Mouse (Mus musculus) lung, embryonic 15.5 days (tissue): ENCODE results near the gene Dusp1. TPM values are rescaled to one million over a fixed set of nuclear protein-coding genes. Genes with fewer than 3 reads are reported as not detected.
A peak's percentile ranks its signal among the peaks of the same experiment; 100 is the strongest.

Experiments
- ATAC-seq: fragments of 200-750 bp; cut with Nextera tagmentation; 2 replicates; pipeline ENCODE4 v1.8.0; 2017; ENCODE audit warnings: moderate number of reproducible peaks, borderline replicate concordance; ENCODE audit not compliant: low FRiP score, low TSS enrichment; ENCODE audit errors: extremely low read depth
- H3K27ac ChIP-seq: fragments of 300-500 bp; sonication (generic); 2 replicates; pipeline ENCODE4 v1.5.1; 2015; ENCODE audit warnings: moderate library complexity, mild to moderate bottlenecking, inconsistent platforms
- H3K27me3 ChIP-seq: fragments of 300-500 bp; sonication (generic); 2 replicates; pipeline ENCODE4 v1.6.1; 2015; ENCODE audit warnings: inconsistent platforms
- H3K36me3 ChIP-seq: fragments of 300-500 bp; sonication (generic); 2 replicates; pipeline ENCODE4 v1.6.1; 2015; ENCODE audit warnings: inconsistent platforms
- H3K4me1 ChIP-seq: fragments of 300-500 bp; sonication (generic); 2 replicates; pipeline ENCODE4 v1.6.1; 2015; ENCODE audit warnings: inconsistent platforms
- H3K4me2 ChIP-seq: fragments of 300-500 bp; sonication (generic); 2 replicates; pipeline ENCODE4 v1.6.1; 2015; ENCODE audit warnings: inconsistent platforms, mild to moderate bottlenecking, moderate library complexity
- H3K4me3 ChIP-seq: fragments of 300-500 bp; sonication (generic); 2 replicates; pipeline ENCODE4 v1.5.1; 2015; ENCODE audit warnings: mild to moderate bottlenecking, inconsistent platforms
- H3K9ac ChIP-seq: fragments of 300-500 bp; sonication (generic); 2 replicates; pipeline ENCODE4 v1.6.1; 2015; ENCODE audit warnings: inconsistent platforms
- H3K9me3 ChIP-seq: fragments of 300-500 bp; sonication (generic); 2 replicates; pipeline ENCODE4 v1.6.1; 2016; ENCODE audit warnings: inconsistent platforms
- WGBS: fragments of 180-500 bp; shearing (Covaris S2); methylation state at CpG from one replicate; pipeline ENCODE4 v1.1.7; 2015; 5-methylcytosine and 5-hydroxymethylcytosine counted together
- polyA plus RNA-seq: library from polyadenylated mRNA; unstranded; fragments of >200 nt; fragmentation: Nextera tagmentation; extraction: Ambion mirVana; gene quantifications from 2 replicates; pipeline ENCODE4 v1.2.1, GENCODE M21; 2015

Dusp1 gene
- polyA plus RNA-seq, 1 experiment from 2014 or later = 25.9 TPM

DNA sequence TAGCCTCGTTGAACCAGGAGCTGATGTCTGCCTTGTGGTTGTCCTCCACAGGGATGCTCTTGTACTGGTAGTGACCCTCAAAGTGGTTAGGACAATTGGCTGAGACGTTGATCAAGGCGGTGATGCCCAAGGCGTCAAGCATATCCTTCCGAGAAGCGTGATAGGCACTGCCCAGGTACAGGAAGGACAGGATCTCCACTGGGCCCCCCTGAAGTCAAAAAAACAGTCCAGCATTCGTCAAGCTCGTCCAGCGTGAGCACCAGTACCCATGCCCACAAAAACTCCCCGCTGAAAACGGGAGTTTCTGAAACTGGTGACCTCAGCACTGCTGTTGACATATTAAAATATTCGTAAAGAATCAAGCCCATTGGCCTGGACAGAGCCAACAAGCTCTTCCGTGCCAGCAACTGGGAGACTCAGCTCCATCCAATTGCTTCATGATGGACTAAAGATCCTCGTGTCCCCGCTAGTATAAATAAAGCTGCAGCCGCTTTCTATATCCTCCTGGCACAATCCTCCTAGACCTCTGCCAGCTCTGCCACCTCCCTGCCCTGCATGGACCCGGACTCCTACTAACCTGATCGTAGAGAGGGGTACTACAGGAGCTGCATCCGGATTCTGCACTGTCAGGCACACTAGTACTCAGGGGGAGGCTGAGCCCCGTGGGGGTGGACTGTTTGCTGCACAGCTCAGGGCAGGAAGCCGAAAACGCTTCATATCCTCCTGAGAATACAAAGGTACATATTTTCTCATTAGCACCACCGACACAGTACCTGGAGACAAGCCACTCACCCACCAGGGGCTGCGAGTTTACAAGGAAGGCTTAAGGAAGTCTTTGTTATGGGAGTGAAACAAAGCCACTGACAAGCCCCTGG is 54.7 kb downstream of the Dusp1 start:
- no peaks in the 10 kb centered on the region for H3K27me3 ChIP-seq
- no peak; the same call in 1 of the 2 replicates for ATAC-seq
- H3K27ac ChIP-seq = peak overlapping the region; percentile 98
- 8% methylated on average over 24 of the region's 24 CpGs for WGBS
- H3K4me2 ChIP-seq = peak overlapping the region; percentile 88
- peak overlapping the region; percentile 81 for H3K9ac ChIP-seq
- peak overlapping the region; percentile 62 for H3K4me3 ChIP-seq
- H3K9me3 ChIP-seq = no peaks in the 10 kb centered on the region
- peaks cover 77% of the 10 kb centered on the region for H3K4me1 ChIP-seq
- 0 out of 2 replicates have a peak, but pooled peaks cover 3% of the 10 kb centered on the region for H3K36me3 ChIP-seq

DNA sequence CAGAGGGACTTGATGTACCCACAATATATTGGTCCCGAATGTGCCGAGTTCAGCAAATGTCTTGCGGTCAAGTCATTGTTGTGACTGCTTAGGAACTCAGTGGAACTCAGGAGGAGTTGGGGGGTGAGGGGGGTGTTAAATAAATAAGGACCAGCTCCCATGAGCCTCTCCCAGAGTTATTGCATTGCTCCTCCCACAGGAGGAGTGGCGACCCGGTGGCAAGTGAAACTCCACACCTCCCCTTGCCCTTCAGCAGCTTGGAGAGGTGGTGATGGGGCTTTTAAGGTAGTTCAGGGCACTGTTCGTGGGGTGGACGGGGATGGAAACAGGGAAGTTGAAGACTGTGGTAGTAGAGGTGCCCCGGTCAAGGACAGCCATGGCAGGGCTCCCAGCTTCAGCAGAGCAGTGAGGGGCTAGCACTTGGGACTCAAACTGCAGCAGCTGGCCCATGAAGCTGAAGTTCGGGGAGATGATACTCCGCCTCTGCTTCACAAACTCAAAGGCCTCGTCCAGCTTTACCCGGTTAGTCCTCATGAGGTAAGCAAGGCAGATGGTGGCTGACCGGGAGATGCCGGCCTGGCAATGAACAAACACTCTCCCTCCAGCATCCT is 55.8 kb downstream of the Dusp1 start:
- peaks cover 71% of the 10 kb centered on the region for H3K4me1 ChIP-seq
- peak overlapping the region; percentile 34; the same call in 1 of the 2 replicates for H3K27ac ChIP-seq
- H3K9ac ChIP-seq = peak overlapping the region; percentile 81
- H3K9me3 ChIP-seq = no peaks in the 10 kb centered on the region
- no peak for ATAC-seq
- H3K4me2 ChIP-seq = peak overlapping the region; percentile 88
- H3K27me3 ChIP-seq = no peaks in the 10 kb centered on the region
- 59% methylated on average over 14 of the region's 14 CpGs for WGBS
- 0 out of 2 replicates have a peak, but pooled peaks cover 3% of the 10 kb centered on the region for H3K36me3 ChIP-seq
- peak overlapping the region; percentile 62 for H3K4me3 ChIP-seq

DNA sequence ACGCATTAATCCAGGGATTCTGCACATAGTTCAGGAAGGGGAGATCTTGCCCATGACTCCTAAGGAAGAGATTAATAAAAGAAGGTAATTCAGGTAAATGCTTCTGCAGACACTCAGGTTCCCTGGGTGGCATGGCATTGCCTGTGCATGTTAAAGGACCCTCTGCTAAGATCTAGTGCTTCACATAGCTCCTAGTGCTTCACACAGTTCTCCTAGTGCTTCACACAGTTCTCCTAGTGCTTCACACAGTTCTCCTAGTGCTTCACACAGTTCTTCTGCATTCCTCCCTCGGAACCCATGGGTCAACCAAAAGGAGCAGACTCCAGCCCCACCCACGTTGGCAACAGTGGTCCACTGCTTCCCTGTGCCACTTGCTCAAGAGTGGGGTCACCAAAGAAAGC is 56.7 kb downstream of the Dusp1 start:
- peaks cover 65% of the 10 kb centered on the region for H3K4me1 ChIP-seq
- H3K4me3 ChIP-seq = peak overlapping the region; percentile 4; the same call in 1 of the 2 replicates
- H3K9ac ChIP-seq = 0 out of 2 replicates have a peak overlapping the region, but pooled peaks have one; percentile 2
- peak overlapping the region; percentile 88; the same call in 1 of the 2 replicates for H3K4me2 ChIP-seq
- no peak for ATAC-seq
- WGBS = 40% methylated on average over 3 of the region's 3 CpGs
- H3K9me3 ChIP-seq = no peaks in the 10 kb centered on the region
- 0 out of 2 replicates have a peak, but pooled peaks cover 3% of the 10 kb centered on the region for H3K36me3 ChIP-seq
- H3K27ac ChIP-seq = peak overlapping the region; percentile 95
- no peaks in the 10 kb centered on the region for H3K27me3 ChIP-seq

DNA sequence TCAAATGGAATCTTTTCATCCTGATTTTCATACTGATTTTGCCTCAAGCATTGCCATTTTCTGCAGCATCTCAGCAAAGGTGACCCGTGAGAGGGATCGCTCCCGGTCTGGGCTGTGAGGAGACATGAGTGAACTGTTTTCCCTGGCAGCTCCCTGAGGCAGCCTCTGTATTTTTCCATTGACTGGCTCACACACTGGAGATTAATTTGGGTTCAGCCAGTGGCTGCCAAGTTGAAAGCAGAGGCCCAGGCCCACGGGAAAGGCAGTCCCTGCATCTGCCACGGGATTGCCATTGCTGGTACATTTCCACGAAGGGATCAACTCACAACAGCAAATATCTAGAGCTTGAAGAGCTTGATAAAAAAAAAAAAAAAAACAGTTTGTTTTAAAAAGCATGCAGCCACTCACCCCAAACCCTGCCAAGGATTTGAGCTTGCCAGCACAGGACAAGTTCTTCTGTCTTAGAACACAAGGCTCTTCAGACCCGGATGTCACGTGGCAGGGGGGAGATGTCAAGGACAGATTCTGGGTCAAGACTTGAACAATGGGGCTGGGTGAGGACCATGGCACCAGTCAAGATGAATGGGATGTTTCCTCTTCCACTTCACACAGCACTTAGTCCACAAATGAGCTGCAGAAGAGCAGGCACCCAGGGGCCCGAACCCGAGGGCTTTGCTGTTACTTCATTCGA is 57.8 kb downstream of the Dusp1 start:
- WGBS = 8% methylated on average over 11 of the region's 11 CpGs
- H3K27ac ChIP-seq = peak overlapping the region; percentile 95
- no peaks in the 10 kb centered on the region for H3K9me3 ChIP-seq
- ATAC-seq = peak; percentile 7; the same call in 1 of the 2 replicates
- no peak overlapping the region; the same call in 1 of the 2 replicates for H3K9ac ChIP-seq
- peak overlapping the region; percentile 88 for H3K4me2 ChIP-seq
- H3K4me3 ChIP-seq = peak overlapping the region; percentile 2; the same call in 1 of the 2 replicates
- 0 out of 2 replicates have a peak, but pooled peaks cover 3% of the 10 kb centered on the region for H3K36me3 ChIP-seq
- no peaks in the 10 kb centered on the region for H3K27me3 ChIP-seq
- peaks cover 55% of the 10 kb centered on the region for H3K4me1 ChIP-seq

DNA sequence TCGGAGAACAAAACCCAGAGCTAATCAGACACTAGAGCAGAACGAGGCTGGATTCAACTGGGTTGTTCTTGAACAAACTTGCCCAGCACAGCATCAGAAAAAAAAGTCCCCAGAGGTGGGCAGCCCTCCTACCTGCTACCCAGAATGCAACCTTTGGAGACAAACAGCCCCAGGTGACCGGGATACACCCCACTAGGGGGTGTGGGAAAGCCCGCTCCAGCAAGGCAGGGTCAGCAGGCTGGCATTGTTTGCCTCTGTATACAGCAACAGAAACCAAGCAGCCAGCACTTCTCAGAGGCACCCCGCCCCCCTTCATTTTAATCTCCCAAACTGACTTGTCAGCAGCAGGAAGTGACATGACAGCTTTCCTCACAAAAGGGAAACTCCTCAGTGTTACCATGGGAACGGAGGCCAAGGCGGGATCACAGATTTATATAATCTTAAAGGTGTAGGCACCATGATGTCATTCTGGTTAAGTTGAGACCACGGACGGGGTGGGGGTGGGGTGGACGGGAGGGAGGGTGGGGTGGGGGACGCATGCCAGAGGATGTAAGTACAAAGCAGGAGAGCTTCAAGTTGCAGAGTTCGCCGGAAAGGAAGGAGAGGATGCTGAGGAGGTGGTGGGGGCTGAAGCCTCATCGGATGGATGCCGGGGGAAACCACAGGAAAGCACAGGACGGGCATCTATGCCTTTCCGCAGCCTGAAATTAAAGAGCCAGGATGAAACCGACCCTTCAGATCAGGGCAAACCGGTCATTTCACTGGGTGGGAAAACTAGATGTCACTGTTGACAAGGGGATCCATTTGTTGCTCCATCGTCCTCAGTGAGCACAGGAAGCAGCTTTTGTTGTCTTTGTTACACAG is 58.9 kb downstream of the Dusp1 start:
- peaks cover 58% of the 10 kb centered on the region for H3K4me1 ChIP-seq
- 3% methylated on average over 20 of the region's 20 CpGs for WGBS
- 0 out of 2 replicates have a peak overlapping the region, but pooled peaks have one; percentile 27 for H3K9ac ChIP-seq
- ATAC-seq = peak; percentile 72
- peak overlapping the region; percentile 95 for H3K27ac ChIP-seq
- H3K4me3 ChIP-seq = peak overlapping the region; percentile 12
- H3K4me2 ChIP-seq = peak overlapping the region; percentile 88
- H3K9me3 ChIP-seq = no peaks in the 10 kb centered on the region
- H3K27me3 ChIP-seq = no peaks in the 10 kb centered on the region
- H3K36me3 ChIP-seq = 0 out of 2 replicates have a peak, but pooled peaks cover 3% of the 10 kb centered on the region

DNA sequence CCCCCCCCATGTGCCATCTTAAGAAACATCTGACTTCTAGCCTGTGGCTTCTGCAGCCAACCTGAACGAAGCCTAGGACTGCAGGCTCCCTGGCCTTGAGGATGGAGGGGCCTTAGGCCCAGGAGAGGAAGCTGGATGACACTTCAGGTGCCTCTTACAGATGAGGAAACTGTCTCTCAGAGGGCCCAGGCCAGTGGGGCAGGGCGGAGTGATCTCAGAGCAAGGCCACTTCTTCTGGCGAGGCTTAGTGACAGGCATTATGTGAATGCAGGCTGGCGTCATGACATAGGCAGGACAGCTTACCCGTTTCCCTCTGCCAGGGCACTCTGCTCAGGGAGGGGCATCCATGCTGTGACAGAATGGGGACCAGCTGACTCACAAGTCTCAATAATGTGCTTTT is 60.1 kb downstream of the Dusp1 start:
- H3K4me1 ChIP-seq = peaks cover 56% of the 10 kb centered on the region
- peak overlapping the region; percentile 95 for H3K27ac ChIP-seq
- no peak overlapping the region for H3K4me2 ChIP-seq
- H3K9ac ChIP-seq = no peak overlapping the region
- no peaks in the 10 kb centered on the region for H3K27me3 ChIP-seq
- no peak for ATAC-seq
- H3K9me3 ChIP-seq = no peaks in the 10 kb centered on the region
- H3K36me3 ChIP-seq = 0 out of 2 replicates have a peak, but pooled peaks cover 3% of the 10 kb centered on the region
- H3K4me3 ChIP-seq = no peak overlapping the region
- WGBS = 79% methylated on average over 5 of the region's 5 CpGs

DNA sequence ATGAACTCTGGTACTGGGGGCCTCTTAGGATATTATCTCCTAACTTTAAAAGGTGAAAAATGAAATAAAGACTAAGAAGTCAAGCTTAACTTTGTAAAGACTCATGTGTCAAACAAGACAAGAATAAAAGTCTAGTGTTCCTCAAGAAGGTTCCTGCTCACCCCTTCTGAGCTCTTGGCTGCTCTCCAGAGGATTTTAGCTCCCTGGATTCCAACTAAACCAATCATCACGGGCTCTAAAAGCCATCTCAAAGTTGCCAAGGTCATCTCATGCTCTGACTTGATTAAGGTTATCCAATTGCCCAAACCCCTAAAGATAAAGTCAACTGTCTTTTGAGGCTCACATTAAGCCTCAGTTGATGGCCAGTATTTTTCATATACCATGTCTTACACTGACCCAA is 63.3 kb downstream of the Dusp1 start:
- Histone ChIP-seq H3K9ac (no peak overlapping the region), H3K4me1 (peaks cover 25% of the 10 kb centered on the region), H3K27ac (no peak overlapping the region), H3K4me2 (no peak overlapping the region), H3K36me3 (no peaks in the 10 kb centered on the region), H3K4me3 (no peak overlapping the region), H3K27me3 (no peaks in the 10 kb centered on the region), H3K9me3 (no peaks in the 10 kb centered on the region)
- WGBS = 19% methylated on average over 1 of the region's 1 CpGs
- no peak for ATAC-seq

DNA sequence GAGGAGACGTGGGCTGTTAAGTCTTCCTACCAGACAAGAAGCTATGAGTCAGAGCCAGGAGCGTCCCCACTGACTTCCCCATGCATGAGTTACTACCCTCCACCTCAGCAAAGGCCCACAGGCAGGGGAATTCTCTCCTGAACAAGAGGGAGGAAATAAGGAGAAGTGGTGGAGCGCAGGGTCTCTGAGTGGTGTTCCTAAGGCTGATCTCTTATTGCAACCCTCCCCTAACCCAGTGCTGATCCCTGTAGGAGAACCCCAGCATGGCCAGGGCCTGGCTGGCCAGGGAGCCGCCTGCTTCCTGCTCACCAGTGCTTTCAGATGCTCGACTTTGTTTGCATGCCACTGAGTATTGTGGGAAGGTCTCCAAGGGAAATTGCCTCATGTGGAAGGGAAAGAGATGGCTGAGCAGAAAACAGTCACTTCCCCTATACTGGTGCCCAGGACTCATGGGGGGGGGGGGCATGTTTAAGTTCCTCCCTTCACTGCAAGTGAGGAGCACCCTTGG is 64.5 kb downstream of the Dusp1 start:
- Histone ChIP-seq H3K4me3 (no peak overlapping the region), H3K9me3 (peaks cover 4% of the 10 kb centered on the region), H3K9ac (no peak overlapping the region), H3K36me3 (no peaks in the 10 kb centered on the region), H3K27me3 (no peaks in the 10 kb centered on the region), H3K4me1 (peaks cover 16% of the 10 kb centered on the region), H3K27ac (peak overlapping the region; percentile 69), H3K4me2 (no peak overlapping the region)
- ATAC-seq = peak; percentile 52; the same call in 1 of the 2 replicates
- WGBS = 55% methylated on average over 5 of the region's 5 CpGs

DNA sequence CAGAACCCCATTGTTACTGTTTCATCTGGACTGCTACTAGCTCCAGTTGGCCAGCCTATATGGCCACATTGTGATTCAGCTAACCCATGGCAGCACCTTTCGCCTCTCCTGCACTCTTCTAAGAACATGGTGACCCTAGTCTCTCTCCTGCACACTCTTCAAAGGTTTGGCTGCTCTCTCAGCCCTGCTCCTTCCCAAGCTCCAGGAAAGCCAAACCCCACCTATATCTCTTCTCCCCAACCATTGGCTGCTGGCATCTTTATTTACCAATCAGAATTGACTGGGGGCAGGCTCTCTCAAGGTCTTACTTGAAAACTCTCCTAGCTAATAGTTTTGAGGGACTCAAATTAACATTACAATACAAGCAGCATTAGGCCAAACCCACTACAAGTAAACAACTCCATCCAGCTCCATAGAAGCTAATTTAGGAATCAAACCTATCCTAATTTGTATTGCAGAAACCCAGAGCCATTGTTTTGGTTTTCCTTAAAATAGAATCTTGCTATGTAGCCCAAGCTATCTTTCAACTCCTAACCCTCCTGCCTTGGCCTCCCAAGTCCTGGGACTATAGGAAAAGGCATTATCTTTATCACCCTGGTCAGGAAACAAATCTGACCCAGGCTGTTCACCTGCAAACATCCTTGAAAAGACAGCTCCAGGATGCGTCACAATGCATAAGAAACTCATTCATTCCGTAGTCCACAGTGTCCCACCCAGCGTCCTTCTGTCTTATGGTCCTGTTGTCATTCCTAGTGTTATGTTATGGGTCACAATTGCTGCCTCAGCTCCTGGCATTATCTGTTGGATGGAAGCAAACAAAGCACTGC is 67.1 kb downstream of the Dusp1 start:
- 77% methylated on average over 4 of the region's 4 CpGs for WGBS
- Histone ChIP-seq H3K27ac (no peak overlapping the region), H3K4me1 (peaks cover 8% of the 10 kb centered on the region; the same call in 1 of the 2 replicates), H3K9ac (no peak overlapping the region), H3K36me3 (no peaks in the 10 kb centered on the region), H3K4me2 (no peak overlapping the region), H3K4me3 (no peak overlapping the region), H3K27me3 (no peaks in the 10 kb centered on the region), H3K9me3 (peaks cover 4% of the 10 kb centered on the region)
- no peak for ATAC-seq

DNA sequence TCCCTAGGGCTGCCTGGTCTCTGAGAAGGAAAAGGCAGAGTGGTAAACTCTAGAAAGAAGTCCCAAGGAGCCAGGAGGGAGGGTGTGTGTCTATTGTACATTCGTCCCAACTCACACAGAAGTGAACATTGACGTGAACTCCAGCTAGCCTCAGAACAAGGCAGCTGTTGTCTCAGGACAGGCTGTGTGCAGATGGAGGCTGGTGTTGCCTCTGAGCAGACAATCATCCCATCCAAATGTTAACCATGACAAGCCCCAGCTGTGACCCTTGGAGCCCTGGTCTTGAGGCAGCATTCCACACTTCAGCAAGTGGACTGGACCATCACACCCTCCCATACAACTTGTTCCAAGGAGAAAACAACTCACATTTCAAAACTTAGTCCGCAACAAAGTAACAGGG is 69.7 kb downstream of the Dusp1 start:
- no peaks in the 10 kb centered on the region for H3K27me3 ChIP-seq
- 81% methylated on average over 3 of the region's 3 CpGs for WGBS
- no peak for ATAC-seq
- no peak overlapping the region for H3K9ac ChIP-seq
- H3K4me2 ChIP-seq = no peak overlapping the region
- H3K27ac ChIP-seq = no peak overlapping the region
- H3K4me3 ChIP-seq = no peak overlapping the region
- H3K36me3 ChIP-seq = no peaks in the 10 kb centered on the region
- peaks cover 8% of the 10 kb centered on the region for H3K4me1 ChIP-seq
- peaks cover 4% of the 10 kb centered on the region for H3K9me3 ChIP-seq
